Mouse (Mus musculus) megakaryocyte, adult 5-6 weeks (primary cell): ENCODE measurements at regions not wholly inside any gene's neighbourhood (a gene's known extent, or its start where the extent isn't known, plus 50 kb on each side); places are given as distances from the start of the nearest gene placed in this dataset.

ENCODE experiments used
- ATAC-seq: 2 replicates; pipeline ENCODE4 v1.8.0; 2016; ENCODE audit warnings: mild to moderate bottlenecking, inconsistent platforms; ENCODE audit not compliant: poor library complexity, severe bottlenecking

DNA sequence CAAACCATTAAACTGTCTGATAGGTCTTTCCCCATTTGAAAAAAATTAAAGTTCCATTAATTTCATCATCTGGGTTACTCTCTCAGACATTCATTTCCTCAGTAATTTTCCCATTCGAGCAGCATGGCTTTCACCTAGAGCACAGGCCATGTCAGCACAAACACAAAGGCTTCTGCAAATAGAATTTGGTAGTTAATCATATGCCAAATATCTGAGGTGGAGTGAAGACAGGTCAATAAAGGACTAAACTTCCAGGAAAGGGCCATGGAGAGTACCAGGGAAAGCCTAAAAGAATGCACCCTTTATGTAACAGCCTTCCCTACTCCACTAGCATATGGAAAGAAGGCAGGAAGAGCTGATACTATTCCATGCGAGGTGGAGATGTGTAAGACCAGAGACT lies 150.3 kb upstream of the Gimd1 start:
- no peak for ATAC-seq

DNA sequence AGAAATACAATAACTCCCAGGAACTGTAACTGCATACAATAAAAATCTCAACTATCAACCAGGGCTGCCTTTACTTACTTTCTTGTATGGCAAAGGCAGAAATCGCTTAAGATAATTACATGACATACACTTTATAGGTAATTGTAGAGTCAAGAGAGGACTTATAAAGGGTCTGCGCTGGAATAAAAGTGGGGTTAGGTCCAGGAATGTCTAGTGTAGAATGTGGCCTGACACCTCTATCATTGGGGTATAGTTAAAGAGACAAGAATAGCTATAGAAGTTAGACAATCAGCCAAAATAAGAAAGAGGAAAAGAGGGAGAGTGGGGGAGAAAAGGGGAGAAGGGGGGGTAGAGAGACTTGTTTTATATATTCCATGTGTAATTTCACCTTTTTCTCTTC lies 144.8 kb upstream of the Gimd1 start:
- no peak for ATAC-seq

DNA sequence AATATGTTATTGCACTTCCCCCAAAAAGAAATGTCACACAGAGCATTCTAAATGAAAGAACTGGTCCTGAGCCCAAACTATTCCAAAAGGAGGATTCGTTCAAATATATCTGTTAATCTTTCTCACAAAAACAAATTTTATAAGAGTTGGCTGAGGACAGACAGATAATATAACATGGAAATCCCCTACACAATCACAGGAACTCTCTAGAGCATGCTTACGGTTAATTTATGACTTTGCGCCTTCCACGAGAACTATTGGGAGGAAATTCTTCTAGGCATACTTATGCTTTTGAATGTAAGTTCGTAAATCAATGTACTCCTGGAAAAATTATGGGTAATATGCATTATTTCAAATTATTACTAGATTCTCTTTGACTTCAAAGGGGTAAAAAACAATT lies 144.1 kb upstream of the Gimd1 start:
- ATAC-seq, result no peak

DNA sequence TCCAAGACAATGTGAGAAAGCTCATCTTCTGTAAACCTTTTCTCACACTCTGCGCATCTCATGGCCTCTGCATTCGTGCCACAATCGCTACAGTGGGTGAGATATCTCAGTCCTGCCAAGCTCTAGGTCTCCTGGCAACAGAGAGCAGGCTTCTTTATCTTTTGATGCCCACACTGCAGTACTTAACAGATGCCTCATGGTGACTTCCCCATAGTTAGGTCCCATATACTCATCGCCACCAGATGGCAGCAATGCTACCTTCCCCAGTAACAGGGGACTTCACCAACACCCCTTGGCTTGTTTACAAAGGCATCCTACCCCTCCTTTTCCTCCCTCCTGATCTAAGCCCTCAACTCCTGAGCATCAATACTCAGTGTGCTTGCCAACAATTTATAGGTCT lies 123.5 kb upstream of the Gimd1 start:
- peak; percentile 77 for ATAC-seq

DNA sequence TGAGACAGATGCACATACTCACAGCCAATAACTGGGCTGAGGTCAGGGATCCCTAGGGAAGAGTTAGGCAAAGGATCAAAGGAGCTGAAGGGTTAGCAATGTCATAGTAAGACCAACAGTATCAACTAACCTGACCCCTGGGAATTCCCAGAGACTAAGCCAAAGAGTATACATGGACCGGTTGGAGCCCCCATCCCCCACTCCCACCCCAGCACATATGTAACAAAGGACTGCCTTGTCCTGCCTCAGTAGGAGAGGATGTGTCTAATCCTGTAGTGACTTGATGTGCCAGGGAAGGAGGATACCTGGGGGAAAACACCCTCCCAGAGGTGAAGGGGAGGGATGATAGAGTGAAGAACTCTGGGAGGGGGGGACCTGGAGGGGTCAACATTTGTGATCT lies 119.4 kb upstream of the Gimd1 start:
- ATAC-seq, result no peak

DNA sequence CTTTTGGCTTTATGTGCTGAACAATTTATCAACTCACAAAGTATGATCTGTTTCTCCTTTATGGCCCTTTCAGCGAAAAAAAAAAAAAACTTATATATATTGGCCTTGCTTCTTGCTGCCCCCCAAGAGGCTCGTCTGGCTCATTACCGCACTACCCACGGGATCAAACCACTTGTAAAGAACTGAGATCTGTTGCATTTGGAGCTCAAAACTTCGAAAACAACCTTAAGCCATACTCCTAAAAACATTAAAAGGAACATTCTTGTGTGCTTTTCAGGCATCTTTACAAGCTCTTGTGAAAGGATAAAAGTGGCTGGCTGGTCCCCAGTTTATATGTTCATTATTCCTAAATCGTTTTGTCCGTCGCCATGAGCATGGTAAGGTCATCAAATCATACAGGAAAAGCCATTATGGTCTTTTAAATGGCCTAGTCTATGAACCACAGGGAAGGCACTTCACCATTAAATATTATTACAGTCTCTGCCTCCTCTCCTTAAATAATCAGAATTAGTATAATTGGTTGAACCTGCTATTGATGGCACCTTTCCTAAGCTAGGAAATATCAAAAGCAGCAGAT lies 117.0 kb upstream of the Gimd1 start:
- ATAC-seq, result no peak

DNA sequence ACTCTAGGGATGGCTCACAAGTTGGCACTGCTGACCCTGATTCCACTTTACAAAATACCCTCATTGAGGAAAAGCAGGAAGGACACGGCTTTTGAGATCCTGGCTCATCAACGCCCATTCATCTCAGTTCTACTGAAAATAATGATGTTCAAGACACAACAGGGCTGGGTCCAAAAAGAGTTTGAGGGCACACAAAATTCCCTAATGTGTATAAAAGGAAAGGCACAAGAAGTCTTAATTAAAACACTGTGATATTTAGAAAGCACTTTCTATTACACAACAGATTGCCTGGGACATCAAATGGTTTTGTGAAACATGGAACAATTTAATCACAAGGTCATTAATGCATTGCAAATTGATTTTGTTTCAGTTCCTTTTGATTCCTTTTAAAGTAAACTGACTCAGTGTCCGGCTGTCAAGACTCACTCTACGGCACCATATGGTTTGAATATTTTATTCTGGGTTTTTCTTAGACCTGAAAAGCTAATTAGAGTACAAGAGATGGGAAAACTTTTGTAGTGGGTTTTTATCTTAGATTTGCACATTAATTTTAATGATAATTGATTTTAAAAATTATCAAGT lies 96.2 kb upstream of the Gimd1 start:
- ATAC-seq, result no peak

DNA sequence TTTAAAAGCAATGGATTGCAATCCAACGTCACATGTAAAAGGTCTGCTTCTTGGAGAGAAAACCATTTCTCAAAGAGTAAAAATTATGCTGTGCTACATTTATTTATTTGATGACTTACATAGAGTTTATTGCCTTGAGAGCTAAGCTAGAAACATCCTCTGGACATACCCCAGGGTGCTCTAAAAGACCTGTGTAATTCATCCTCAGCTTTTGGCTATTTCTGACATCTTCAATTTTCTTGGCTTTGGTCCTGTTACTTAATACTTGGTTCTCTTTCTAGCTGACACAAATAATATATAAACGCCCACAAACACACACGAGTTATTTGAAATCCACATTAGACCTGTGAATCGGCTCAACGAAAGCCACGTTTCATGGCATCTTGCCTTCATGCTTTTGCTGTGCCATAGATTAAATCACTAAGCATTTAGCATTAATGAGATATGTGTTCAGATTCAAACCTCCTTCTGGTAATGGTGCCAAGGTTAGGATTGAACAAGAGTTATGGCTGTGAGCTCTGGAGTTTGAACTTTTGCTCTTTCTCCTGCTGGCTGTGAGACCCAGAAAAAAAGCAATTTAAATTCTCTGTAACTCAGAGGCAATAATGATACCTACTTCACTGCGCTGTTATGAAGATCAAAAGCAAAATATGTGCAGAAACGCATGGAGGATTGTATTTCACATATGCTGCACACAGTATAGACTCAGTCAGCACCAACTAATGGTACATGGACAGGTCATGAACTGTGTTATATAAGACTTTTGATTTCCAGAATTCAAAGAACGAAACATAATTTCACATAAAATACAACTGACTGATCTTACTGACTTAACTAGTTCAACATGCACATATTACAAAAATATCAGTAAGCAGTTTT lies 89.6 kb upstream of the Gimd1 start:
- no peak for ATAC-seq

DNA sequence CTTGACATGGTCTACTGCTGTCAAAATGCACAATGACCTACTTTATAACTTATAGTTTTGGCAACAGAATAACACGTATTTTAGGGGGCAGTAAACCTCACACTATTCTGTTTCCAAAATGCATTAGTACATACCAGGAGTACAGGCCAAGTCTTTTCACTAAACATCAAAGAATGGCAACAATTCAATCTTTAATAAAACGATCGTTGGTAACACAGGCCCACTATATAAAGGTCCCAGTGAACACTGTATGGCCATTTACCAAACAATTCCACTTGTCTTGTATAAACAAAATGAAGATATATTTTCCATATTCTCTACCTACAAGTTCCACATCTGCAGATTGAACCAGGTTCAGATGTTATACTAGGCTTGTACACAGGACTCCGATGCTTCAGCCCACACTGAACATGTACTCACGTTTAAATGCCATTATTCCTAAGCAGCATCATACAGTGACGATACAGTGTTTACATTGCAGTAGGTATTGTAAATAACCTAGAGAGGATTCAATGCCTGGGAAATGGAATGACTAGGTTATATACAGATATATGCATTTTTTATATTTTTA lies 78.3 kb upstream of the Gimd1 start:
- no peak for ATAC-seq

DNA sequence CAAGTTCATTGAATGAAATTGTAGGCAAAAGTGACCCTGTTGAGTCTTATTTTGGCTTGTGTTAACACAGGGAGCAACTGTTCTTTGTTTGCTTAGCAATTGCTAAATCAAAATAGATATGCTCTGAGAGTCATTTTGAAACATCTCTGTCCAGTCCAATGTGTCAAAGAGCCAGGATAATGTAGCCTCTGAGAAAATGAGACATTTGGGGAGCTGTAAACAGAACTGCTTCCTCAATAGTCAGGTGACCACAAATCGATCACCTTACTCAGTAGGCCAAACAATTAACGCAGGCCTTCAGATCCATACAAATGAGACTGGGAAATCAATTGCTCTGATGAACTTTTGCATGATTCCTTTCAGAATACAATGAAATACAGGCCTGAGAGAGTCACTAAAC lies 63.9 kb upstream of the Gimd1 start:
- ATAC-seq, result no peak

DNA sequence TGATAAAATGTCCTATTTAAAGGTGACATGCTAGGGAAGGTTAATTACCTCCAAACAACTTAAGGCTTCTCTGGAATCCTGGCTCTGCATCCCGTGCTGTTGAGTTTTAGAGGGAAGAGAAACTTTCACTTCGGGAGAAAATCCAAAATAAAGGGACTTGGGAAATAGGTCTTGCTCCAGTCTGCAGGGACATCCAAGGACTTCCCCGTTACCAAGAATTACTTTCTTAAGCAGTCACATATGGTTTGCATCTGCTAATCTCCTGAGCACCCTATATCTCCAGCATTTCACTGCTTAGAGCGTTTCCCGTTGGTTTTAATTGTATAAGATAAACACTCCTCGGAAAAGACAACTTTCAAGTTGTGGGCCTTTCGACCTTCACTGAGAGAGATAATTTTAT lies 63.3 kb upstream of the Gimd1 start:
- ATAC-seq, result no peak
